ENCODE assay signal across 8 mouse cellular contexts in the genomic region with DNA sequence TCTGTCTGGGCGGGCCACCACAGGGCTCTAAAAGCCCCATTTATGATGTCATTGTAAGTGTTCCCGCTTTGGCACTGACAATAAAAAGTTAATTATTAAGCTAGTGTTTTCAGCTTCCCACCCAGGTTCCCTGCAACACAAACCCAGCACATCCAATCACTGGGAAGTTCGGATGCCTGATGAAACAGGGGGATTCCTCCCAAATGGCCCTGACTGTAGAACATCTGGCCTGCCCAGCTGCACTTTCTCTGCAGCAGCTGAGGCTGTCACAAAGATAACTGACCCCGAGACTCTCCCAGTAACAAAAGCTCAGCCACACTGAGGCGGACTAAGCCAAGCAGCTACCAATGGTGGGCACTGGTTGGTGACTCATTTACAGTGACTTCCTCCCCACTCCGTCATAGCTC. TPM values are rescaled to one million over a fixed set of nuclear protein-coding genes. Genes with fewer than 3 reads are reported as not detected.
DNase-seq lines count a peak whose midpoint lies in the region; ATAC-seq and TF ChIP-seq lines count a peak whose summit lies in the region.
"Had no signal": no experiment of that assay in that cellular context is flagged by ENCODE, and none has a peak within 500 bp of the region (broad histone marks: within the 10 kb centered on the region; RNA-seq: fewer than 3 reads in every experiment).

No protein-coding gene starts in this region.

- no peak for TF ChIP-seq POLR2A in liver, adult 2 months (IDR thresholded peaks at IDR 0.05; ENCODE audit: extremely low read depth, insufficient read depth, low read length)

- DNase-seq in embryonic facial prominence, embryonic 10.5 days (ENCODE audit: low spot score), result peak; percentile 33
- DNase-seq in liver, adult 2 months (ENCODE audit: extremely low read depth, low read depth, low spot score), result peak; percentile 94
- peak; percentile 9 for DNase-seq in retina, postnatal 1 day
- DNase-seq in c-Kit-positive CD71-positive TER-119-positive erythroid progenitor cells, embryonic 14.5 days (ENCODE audit: low spot score), result no peak
- DNase-seq in layer of hippocampus, adult 11-12 months (ENCODE audit: low spot score), result no peak

- TF ChIP-seq CTCF in liver, adult 2 months (IDR thresholded peaks at IDR 0.05; ENCODE audit: low read depth, low read length), result no peak

- H3K9ac ChIP-seq in liver, adult 2 months (ENCODE audit: low read depth, low read length), result peak overlapping the region; percentile 5; the same call in 1 of the 2 replicates

- no peak overlapping the region for H3K27ac ChIP-seq in embryonic facial prominence, embryonic 10.5 days (replicated peaks)
- peak overlapping the region; percentile 85 for H3K27ac ChIP-seq in liver, adult 2 months (replicated peaks; ENCODE audit: insufficient read depth, low read depth, low read length)

- H3K27me3 ChIP-seq in embryonic facial prominence, embryonic 10.5 days (replicated peaks; ENCODE audit: low read depth, poor library complexity, severe bottlenecking), result no peaks in the 10 kb centered on the region
- H3K27me3 ChIP-seq in liver, adult 2 months (ENCODE audit: control insufficient read depth, insufficient read depth, low read length), result no peaks in the 10 kb centered on the region

- 43% methylated on average over 6 of the region's 6 CpGs for WGBS in embryonic facial prominence, embryonic 10.5 days
- 5% methylated on average over 6 of the region's 6 CpGs for WGBS in liver, adult 2 months

- no peaks in the 10 kb centered on the region for H3K9me3 ChIP-seq in embryonic facial prominence, embryonic 10.5 days

- H3K79me2 ChIP-seq in liver, adult 2 months (ENCODE audit: control insufficient read depth, insufficient read depth, low read length), result no peaks in the 10 kb centered on the region

- peaks cover 9% of the 10 kb centered on the region; the same call in 1 of the 2 replicates for H3K4me1 ChIP-seq in embryonic facial prominence, embryonic 10.5 days
- peaks cover 7% of the 10 kb centered on the region for H3K4me1 ChIP-seq in liver, adult 2 months (ENCODE audit: control insufficient read depth, insufficient read depth, low read length)

- peak; percentile 27 to 47; a peak in 1 of 4 replicates for ATAC-seq in hematopoietic stem cell, adult 5-6 weeks (replicated peaks in 1 of 2; ENCODE audit: insufficient read depth in 1 of 2, low FRiP score in 2 of 2, low TSS enrichment in 1 of 2, low read depth in 1 of 2, poor library complexity in 2 of 2, severe bottlenecking in 2 of 2)
- no peak for ATAC-seq in monocyte, adult 5-6 weeks (replicated peaks; ENCODE audit: insufficient number of reproducible peaks, low FRiP score, low TSS enrichment, poor library complexity, severe bottlenecking)
- ATAC-seq: hindbrain, embryonic 16.5 days had no signal

- no peak overlapping the region for H3K4me3 ChIP-seq in embryonic facial prominence, embryonic 10.5 days
- no peak overlapping the region for H3K4me3 ChIP-seq in liver, adult 2 months (ENCODE audit: insufficient read depth, low read depth, low read length)

- no peaks in the 10 kb centered on the region for H3K36me3 ChIP-seq in embryonic facial prominence, embryonic 10.5 days (replicated peaks)
- no peaks in the 10 kb centered on the region for H3K36me3 ChIP-seq in liver, adult 2 months (ENCODE audit: control insufficient read depth, insufficient read depth, low read length)

RNA-seq across cellular contexts. Expression of gene Ric8b, which starts 31.2 kb away (rescaled TPM):
- 26.5 and 27.7 TPM in 2 replicates for polyA plus RNA-seq in embryonic facial prominence, embryonic 10.5 days (2016; fragmentation: Nextera tagmentation; extraction: Ambion mirVana)
- total RNA-seq in hematopoietic stem cell, adult 5-6 weeks (2017), result 24.6 and 27.2 TPM in 2 replicates
- total RNA-seq in liver, adult 2 months (2014; rRNA removed), result 7.1 and 8.7 TPM in 2 replicates
- 4.1 and 5.1 TPM in 2 replicates for polyA plus RNA-seq in liver, adult 2 months (2012; rRNA removed)
- total RNA-seq in monocyte, adult 5-6 weeks (2017), result 25.4 to 32.3 TPM (median 27.0 TPM) in 3 replicates

Comparison
In these comparisons a context has a peak if more than half of its experiments do, and no peak if none do; other contexts are left out.
1. DNase-seq: peak in embryonic facial prominence, embryonic 10.5 days (single experiment), liver, adult 2 months (single experiment) and retina, postnatal 1 day (single experiment); none in c-Kit-positive CD71-positive TER-119-positive erythroid progenitor cells, embryonic 14.5 days (single experiment) and layer of hippocampus, adult 11-12 months (single experiment).